Mouse (Mus musculus) adrenal gland, postnatal 25 days (tissue): Measurements from ENCODE around the gene Zbtb26. TPM values are rescaled to one million over a fixed set of nuclear protein-coding genes. Genes with fewer than 3 reads are reported as not detected.

Experiments used
- total RNA-seq: library from RNA; stranded (reverse); gene quantifications from 2 replicates; pipeline ENCODE4 v1.2.3, GENCODE M21; 2021

Gene Zbtb26
- total RNA-seq, 1 experiment from 2014 or later: 14.5 TPM

Other genes with a start within 250 kb of the Zbtb26 start
- gene Olfr366, start 231.6 kb downstream of the Zbtb26 start, total RNA-seq: not detected in 2 replicates
- not detected in 2 replicates for gene Olfr368, start 116.6 kb downstream of the Zbtb26 start, total RNA-seq
- 46.3 and 47.9 TPM in 2 replicates for gene Pdcl, start 83.8 kb downstream of the Zbtb26 start, total RNA-seq
- gene Rc3h2, start 20.2 kb downstream of the Zbtb26 start, total RNA-seq: 42.5 and 43.8 TPM in 2 replicates
- 14.1 and 15.8 TPM in 2 replicates for gene Zbtb6, start within 50 bp of the Zbtb26 start, total RNA-seq
- 53.4 and 62.1 TPM in 2 replicates for gene Rabgap1, start 144 bp upstream of the Zbtb26 start, total RNA-seq
- 2.0 and 2.2 TPM in 2 replicates for gene Gpr21, start 73.2 kb upstream of the Zbtb26 start, total RNA-seq